Mouse (Mus musculus) frontal cortex, postnatal 25 days (tissue): ENCODE results near the gene Svbp.
A peak's percentile ranks its signal among the peaks of the same experiment; 100 is the strongest.

Source experiments
- DNase-seq, 2 experiments: peaks; one replicate each; pipeline ENCODE4 v3.0.0; 2022; ENCODE audit warnings: low spot score in 2 of 2

Gene Svbp

GRCm38 (mm10) chr4:119194909-119195581 lies at the start of gene Svbp:
Gene Svbp, plus strand, starts transcription at chr4:119195306.
- peak; percentile 42 to 70 for DNase-seq

GRCm38 (mm10) chr4:119146816-119147215 lies 48.3 kb upstream of the Svbp start:
- DNase-seq: no peak

GRCm38 (mm10) chr4:119147347-119147746 lies 47.8 kb upstream of the Svbp start:
- no peak for DNase-seq

GRCm38 (mm10) chr4:119148741-119149140 lies 46.4 kb upstream of the Svbp start:
- no peak for DNase-seq

GRCm38 (mm10) chr4:119157186-119157585 lies 37.9 kb upstream of the Svbp start:
- DNase-seq: peak in 1 of 2 experiments; percentile 49

- no peak for DNase-seq
Observed at GRCm38 (mm10) chr4:119157891-119158290, 37.2 kb upstream of the Svbp start.

GRCm38 (mm10) chr4:119161358-119161757 lies 33.7 kb upstream of the Svbp start:
- no peak for DNase-seq

GRCm38 (mm10) chr4:119162990-119163389 lies 32.1 kb upstream of the Svbp start:
- DNase-seq: no peak

GRCm38 (mm10) chr4:119165916-119166315 lies 29.2 kb upstream of the Svbp start:
- no peak for DNase-seq

- no peak for DNase-seq
Observed at GRCm38 (mm10) chr4:119167068-119167467, 28.0 kb upstream of the Svbp start.

- DNase-seq: peak; percentile 83 to 88
Observed at GRCm38 (mm10) chr4:119167663-119168062, 27.4 kb upstream of the Svbp start.

GRCm38 (mm10) chr4:119172919-119173650 lies 22.0 kb upstream of the Svbp start:
- DNase-seq: no peak

- DNase-seq: peak; percentile 88
Observed at GRCm38 (mm10) chr4:119173851-119174453, 21.2 kb upstream of the Svbp start, which contains the start of gene Zfp691. Gene Zfp691, minus strand, starts transcription at chr4:119174195.

GRCm38 (mm10) chr4:119177702-119178101 lies 17.4 kb upstream of the Svbp start:
- no peak for DNase-seq

GRCm38 (mm10) chr4:119178331-119178730 lies 16.8 kb upstream of the Svbp start:
- no peak for DNase-seq

- DNase-seq: no peak
Observed at GRCm38 (mm10) chr4:119180133-119180707, 14.9 kb upstream of the Svbp start.

GRCm38 (mm10) chr4:119181456-119181855 lies 13.7 kb upstream of the Svbp start:
- no peak for DNase-seq

- DNase-seq: no peak
Observed at GRCm38 (mm10) chr4:119183525-119183924, 11.6 kb upstream of the Svbp start.

GRCm38 (mm10) chr4:119185771-119186170 lies 9.3 kb upstream of the Svbp start:
- no peak for DNase-seq

GRCm38 (mm10) chr4:119188060-119188785 lies 6.9 kb upstream of the Svbp start:
- no peak for DNase-seq

- DNase-seq: no peak
Observed at GRCm38 (mm10) chr4:119189392-119189791, 5.7 kb upstream of the Svbp start.

- DNase-seq: no peak
Observed at GRCm38 (mm10) chr4:119189864-119190263, 5.2 kb upstream of the Svbp start, which contains the start of gene Ermap. Gene Ermap, minus strand, starts transcription at chr4:119190011.
